Mouse (Mus musculus) induced T-regulatory cell, adult 2 months (primary cell): ENCODE measurements at regions not wholly inside any gene's neighbourhood (a gene's known extent, or its start where the extent isn't known, plus 50 kb on each side); places are given as distances from the start of the nearest gene placed in this dataset.

Source experiments
- DNase-seq: peaks from one replicate; pipeline ENCODE4 v3.0.0-alpha.2; 2012; ENCODE audit warnings: low read depth

DNA sequence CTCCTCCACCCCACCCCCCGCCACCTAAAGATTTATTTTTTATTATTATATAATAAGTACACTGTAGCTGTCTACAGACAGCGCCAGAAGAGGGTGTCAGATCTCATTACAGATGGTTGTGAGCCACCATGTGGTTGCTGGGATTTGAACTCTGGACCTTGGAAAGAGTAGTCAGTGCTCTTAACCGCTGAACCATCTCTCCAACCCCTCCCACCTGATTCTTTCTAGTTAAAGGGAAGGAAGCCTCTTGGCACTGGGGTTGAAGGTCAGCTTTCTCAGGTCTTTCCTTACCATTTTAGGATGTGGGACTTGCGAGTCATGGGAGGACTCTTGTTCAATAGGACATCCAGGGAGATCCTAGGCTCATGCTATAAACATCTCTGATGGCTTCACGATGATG, 54.7 kb downstream of the Hes1 start:
- no peak for DNase-seq

DNA sequence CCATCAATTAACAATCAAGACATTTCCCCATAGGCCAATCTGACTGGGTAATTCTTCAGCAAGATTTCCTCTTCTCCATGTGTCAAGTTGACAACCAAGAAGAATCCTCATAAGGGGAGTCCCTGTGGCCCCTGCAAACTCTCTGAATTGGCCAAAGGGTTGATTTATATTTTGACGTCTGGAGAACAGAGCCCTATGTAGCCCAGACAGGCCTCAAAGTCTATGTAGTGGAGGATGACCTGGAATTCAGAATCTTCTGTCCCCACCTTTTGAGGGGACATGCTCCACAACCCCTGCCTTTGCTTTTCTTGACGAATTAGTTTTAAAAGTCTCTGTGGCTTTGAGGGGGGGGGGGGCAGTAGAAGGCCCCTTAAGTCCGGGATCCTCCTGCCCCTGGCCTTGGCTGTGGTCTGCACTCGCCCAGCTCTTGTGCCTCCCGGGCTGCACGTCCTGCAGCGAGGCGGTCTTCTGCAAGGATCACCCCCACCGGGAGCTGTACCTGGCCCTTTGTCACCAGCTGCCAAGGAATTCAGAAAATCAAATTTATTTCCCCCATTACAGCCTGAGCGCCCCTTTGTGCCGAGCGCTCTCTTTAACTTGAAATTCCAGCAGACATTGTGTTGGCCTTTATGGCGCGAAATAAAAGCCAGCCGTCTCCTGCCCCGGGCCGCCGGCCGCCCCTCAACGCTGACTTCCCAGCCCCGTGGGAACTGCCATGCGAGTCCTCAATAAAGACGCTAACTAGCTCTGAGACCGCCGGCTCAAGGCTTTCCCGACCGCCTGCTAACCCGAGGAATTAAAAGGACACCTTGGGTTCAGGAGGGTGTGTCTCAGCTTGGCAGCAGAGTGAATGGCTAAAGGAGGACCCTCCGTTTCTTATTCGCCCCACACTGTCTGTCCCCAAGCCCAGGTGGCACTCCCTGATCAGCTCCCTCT, 56.4 kb downstream of the Hes1 start:
- no peak for DNase-seq

DNA sequence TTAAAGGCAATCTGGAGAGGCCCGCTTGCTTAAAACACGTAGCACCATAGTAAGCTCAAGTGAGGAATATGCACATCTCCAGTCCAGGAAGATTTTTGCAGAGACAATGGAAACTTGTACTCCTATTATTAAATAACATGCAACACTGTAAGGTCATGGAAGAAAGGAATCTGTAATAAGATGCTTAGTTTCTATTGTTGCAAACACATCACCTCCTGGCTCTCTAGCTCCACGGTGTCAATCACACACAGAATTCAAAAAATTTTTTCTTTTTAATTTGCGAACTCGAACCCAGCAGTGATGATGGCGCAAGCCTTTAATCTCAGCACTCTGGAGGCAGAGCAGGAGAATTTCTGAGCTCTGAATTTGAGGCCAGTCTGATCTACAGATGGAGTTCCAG, 57.4 kb downstream of the Hes1 start:
- no peak for DNase-seq

DNA sequence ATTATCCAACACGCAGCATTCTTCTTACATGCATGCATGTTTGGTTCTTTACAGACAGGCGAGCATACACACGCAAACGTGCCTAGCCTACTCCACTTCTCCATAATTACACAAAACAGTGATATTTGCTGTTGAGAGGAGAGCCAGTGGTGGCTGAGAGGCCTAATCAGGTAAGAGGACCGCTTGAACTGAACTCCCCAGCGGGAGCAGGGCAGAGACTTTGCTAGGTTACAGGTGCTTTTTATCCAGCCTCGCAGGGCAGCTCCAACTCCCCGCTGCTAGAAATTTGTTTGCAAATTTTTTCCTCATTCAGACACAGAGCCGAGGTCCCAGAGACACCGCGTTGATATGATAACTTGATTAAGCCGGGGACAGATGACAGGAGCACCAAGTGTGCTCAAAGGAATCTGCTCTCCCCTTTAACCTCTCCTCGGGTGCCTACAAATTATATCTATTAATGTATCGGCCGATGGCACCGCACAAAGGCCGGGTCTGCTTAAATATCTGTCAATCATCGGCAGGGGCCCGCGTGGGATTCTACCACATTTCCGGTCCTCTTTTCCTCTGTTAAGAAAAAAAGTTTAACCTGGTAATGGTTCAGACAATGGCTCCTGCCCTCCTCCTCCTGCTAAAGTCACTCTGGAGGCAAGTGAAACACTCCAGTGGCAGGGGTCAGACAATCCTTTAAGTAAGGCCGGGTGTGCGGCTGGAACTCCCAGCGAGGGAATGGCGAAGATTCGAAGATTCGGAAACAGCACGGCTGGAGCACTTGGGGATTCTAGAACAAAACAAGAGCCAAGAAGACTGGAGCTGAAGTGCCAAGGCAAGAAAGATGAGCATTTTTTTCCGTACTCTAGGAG, 58.3 kb downstream of the Hes1 start:
- DNase-seq, result no peak

DNA sequence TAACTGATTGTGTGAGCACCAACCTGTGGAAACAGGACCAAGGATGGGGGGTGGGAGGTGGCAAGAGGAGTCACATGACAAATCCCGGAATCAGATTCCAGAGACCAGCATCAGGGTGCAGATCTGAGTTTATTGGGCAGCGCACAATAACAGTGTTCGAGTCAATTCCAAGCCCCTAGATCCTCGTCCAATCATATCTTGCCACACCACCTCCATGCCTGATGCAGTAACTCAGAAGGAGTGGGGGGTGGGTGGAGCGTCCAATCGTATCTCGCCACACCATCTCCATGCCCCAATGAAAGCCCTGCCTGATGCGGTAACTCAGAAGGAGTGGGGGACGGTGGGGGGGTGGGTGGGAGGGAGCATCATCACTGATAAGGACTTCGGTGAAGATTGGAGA, 62.8 kb downstream of the Hes1 start:
- DNase-seq, result no peak

DNA sequence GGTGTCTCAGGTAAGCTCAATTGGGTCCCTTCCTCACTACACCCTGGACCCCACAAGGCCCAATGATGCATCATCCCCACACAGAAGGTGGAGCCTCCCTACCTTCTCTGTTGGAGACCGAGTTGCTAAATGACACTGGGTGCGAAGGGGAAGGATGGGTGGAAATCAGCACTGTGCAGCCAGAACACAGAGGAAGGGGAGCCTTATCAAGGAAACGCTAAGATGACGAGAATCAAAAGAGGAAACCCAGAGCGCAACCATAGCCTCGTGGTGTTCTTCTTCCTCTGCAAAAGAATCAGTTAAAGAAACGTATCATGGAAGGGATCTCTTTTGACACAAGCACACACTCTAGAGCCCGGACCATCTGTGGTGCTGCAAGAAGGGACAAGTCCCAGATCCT, 64.6 kb downstream of the Hes1 start:
- no peak for DNase-seq

DNA sequence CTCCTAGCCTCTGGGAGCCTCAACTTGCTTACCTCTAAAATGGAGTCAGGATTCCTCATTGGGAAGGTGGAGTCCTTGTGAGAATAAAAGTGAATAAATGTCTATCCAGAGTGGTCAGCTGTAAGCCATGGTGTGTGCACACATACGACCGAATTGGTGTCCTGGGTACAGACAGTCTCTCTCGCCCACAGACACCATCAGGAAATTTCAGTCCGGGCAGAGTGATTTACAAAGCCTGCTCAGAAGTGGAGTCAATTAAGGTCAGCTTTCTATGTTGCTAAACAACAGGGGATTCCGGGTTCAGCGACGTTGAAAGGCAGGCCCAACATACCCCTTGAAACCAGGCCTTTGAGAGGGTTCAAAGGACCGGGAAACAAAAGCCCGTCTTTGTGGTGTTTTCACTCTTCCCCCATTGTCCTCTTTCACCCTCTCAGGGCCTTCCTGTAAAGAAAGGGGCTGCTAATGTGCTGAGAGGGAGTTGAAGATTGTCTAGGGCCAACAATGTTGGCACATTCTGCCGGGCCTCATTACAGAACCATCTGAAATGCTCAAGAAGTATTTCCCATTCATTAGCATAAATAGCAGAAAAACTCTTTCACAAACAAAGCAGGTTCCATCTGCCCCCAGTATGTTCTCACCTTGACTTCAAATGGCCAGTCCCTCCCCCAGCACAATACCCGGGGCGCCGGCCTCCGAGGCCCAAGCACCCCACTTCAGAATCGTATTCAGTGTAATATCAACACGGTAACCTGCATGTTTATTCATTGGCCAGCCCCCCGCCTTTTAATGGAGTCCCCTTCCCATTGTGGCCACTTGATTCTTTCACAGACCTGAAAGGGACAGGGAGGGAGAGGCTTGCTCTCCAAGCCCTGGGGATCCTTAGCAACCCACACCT, 65.3 kb downstream of the Hes1 start:
- DNase-seq, result no peak

DNA sequence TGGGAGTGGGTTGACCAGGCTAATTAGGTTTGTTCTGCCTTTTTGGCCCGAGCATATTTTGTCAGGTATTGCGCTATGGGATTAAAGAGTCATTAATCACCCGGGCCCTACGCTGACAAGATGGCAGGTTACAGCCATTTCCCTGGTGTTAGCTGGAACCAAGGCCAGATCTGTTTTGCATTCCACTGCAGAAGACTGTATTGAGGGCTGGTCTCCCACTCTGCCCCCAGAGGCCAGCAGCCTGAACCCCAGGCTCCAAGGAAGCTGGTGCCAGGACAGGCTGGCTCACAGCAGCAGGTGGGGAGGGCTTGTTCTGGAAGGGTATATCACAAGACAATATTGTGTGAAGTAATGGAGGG, 65.9 kb downstream of the Hes1 start:
- DNase-seq, result no peak

DNA sequence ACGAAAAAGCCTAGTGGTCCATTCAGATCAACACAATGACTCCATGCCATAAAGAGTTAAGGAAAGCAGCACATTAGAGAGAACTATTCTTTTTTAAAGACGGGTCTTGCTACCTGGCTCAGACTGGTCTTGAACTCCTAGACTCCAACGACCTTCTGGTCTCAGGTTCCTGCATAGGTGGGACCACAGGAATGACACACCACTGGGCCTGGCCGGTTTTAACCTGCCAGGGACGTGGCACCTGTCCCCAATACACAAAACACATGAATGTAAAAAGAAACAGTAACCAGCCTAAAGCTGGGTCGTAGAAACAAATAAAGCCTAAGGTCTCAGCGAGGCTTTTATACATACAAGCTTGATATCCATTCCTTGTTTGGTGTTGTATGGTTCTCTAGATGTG, 67.9 kb downstream of the Hes1 start:
- no peak for DNase-seq

DNA sequence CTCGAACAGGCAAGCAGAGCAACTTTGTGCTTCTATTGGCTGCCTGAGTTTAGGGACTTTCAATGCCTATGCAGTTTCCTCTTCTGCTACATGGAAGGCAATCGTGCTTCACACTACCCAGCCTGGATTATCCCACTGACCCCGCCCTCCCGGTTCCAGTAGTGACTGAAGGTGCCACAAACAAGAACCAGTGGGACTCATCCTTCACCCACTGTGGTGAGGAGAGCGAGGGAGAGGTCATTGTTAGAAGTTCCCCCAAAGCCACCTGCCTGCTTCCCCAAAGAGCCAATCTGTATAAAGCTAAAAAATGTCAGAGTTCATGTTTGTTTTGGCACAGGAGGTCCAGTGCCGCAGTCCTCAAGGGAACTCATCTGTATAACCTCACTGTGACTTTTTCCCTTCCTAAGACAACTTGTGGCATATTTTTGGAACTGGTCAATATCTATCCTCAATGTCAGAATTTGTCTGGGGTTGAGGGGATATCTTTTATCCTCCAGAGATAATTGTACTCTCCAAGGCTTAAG, 70.5 kb downstream of the Hes1 start:
- no peak for DNase-seq

DNA sequence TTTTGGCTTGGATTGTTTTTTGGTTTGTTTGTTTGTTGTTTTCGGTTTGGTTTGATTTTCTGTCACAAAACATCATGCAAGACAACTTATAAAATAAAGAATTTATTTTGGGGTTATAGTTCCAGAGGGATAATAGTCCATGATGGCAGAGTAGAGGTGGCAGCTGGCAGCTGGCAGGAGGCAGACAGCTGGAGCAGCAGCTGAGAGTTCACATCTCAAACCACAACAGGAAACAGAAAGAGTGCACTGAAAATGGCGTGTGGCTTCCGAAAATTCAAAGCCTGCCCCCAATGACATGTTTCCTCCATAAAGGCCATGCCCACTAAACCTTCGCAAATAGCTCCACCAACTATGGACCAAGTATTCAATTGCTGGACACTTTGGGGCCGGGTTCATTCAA, 72.7 kb downstream of the Hes1 start:
- no peak for DNase-seq

DNA sequence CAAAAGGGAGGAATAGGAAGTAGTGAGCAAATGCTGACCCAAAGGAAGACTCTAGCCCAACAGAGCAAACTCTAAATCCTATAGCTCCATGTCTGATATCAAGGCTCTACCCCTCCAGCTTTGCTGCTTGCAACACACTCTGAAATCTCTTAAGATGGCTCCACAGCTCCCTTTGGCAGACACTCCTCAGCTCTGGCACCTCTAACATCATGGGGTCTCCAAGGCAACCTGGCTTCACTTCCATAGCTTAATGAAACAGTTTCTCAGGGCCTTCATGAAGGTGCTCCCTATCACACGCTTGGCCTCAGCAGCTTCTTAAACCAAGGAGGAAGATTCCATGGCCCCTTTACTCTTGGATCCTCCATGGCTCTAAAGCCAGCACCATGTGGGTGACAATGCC, 73.6 kb downstream of the Hes1 start:
- DNase-seq, result no peak

DNA sequence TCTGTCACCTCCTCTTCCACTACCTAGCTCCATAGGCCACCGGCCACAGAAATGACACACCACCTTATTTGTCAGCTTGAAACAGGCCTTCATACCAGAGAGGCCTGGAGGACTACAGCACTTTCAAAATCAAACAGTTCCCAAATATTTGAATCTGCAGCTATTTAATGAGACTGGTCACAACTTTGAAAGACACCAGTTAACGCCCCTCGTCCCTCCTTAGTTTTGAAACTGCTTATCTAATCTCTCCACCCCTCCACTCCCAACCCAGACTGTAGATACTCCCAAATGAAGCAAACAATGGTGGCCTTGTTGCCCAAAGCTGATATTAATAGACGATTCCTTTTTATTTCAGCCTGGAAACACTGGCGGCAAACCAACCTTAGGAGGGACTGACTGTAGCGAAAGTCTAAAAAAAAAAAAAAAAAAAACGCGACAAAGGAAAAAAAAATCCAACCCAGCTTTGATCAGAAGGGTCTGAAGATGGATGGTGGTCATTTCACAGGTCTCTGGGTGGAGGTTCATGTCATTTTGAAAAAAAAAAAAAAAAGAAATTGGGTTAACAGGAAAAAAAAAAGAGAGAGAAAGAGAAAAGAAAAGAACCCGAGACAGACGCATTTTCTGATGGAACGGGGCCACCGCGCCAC, 80.8 kb downstream of the Hes1 start:
- no peak for DNase-seq

DNA sequence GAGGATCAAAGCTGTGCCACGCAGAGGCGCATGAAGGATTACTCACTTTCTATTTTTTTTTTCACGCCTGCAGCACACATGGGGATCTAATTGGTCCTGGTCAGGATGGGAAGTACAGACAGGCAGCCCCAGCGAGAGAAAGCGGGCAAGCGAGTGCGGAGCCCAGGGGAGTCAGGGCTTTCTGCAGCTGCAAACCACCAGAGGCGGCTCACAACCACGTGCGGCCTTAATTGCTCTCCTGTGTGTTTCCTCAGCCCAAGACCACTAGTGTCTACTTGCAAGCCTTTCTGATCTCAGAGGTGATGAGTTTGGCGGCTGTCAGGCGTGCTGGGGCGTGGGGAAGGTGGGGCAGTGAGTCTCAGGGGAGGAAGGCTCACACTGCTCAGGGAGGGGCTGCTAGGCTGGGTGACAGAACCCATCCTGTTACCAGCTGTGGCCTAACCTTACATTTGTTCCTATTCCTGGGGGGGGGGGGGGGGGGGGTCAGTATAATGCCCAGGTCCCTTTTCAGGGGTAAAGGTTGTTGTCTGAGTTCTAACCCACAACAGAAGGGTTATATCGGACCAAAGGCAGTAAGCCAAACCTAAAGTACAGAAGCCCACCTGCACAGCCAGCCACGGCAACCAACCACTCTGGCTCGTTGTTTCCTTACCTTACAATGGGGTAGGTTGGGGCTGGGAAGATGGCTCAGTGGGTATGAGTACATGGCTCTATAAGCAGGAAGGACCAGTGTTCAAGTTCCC, 81.5 kb downstream of the Hes1 start:
- no peak for DNase-seq

DNA sequence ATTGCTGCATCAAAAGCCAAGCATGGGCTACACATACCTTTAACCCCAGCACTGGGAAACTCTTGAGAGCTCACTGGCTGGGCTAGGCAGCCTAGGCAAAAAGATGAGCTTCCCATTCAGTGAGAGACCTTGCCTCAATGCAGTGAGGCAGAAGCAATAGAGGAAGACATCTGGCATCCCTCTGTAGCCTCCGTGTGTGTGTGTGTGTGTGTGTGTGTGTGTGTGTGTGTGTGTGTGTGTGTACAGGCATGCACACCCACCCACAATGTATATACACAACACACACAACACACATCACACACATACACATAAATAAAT, 82.0 kb downstream of the Hes1 start:
- no peak for DNase-seq

DNA sequence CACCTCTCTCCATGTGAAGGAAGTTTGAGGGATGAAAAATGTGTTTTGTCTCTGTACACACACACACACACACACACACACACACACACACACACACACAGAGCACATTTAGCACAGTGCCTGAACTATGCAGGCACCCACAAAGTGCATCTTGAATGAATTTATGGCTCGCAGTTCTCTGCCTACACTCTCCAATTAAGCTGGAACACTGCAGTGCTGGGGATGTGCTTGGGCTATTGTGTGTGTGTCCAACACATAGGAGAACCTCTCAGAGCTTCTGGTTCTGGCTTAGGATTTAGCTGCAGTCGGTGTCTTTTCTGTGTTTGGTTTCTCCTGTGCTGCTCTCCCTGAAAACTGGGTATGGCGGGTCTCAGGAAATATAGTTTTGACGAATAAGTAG, 83.1 kb downstream of the Hes1 start:
- DNase-seq, result no peak

DNA sequence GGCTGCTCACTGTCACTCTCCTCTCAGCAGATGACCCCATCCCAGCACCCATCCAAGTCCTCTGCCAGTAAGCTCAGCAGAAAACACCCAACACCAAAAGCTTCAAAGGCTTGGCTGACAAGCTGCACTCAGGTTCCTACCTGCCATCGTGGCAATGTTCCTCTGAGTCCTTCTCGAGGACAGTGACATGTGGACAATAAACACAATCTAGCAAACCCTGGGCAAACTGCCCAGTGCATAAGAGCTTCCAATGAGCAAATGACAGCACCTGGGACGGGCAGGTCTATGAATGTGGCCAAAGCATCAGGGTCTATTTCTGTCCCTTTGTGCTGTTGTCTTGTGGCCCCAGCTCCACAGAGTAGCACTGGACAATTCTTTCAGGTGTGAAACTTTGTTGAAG, 86.9 kb downstream of the Hes1 start:
- no peak for DNase-seq

DNA sequence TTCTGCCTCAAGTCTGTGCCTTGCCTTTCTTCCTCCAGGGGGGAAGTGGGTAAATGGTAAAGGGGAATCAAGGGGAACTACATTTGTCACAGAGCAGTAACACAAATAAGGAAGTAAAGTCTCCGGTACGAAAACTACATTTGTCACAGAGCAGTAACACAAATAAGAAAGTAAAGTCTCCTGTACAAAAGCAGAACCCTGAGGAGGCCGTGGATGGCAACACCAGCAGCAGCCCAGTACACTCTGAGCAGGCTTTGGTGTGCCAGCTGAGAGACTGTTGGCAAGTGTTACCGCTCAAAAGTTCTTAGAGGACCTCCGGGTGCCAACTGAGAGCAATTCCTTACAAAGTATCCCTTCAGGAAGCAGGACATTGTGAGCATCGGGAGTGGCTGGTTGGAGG, 90.9 kb downstream of the Hes1 start:
- DNase-seq, result no peak

DNA sequence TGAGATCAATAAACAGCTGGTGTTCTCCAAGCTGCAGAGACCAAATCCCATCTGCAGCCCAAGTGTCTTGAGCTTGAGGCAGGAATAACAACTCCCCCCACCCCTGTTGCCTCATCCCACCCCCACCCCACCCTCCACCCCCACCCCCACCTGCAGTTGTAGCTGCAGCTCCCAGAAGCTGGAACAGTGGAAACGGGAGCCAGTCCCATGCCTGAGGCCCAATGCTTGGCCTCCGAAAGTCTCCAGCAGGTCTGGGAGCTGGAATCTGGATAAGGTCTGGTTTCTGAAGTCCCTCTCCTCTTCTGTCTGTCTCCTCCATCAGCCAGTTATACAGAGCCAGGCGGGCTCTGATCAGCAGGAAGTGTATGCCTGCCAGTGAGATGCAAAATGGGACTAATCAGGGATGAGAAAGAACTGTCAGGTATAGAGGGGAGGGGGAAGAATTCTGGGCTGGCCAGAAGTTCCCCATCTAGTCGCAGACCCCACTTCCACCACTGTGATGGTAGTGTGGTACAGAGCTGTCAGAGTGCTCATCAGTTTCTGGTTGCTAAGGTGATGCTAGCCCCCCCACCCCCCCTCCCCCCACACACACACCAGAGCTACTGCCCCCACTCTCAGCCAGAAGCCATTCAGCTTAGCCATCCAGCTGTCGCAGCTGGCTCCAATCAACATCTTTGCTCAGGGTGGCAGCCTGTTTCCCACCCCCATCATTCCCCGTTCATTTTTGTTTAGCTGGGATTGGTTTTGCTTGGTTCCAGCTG, 91.5 kb downstream of the Hes1 start:
- DNase-seq, result no peak

DNA sequence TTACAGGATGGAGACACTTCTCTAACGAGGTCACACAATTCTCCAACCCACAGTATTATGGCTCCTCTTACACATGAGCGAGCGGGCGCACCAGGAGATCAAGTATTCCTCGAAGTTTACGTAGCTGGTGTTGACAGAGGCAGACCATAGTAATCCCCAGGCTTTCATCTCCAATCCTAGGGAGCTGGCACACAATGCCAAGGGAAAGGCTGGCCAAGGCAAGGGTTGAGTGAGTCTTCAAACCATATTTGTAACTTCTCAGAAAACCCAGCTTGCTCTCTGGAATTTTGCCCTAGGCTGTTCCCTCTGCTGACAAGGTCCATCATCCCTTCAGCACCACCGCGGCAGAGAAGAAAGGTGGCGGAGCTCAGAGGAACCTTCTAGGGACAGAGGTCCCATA, 94.0 kb downstream of the Hes1 start:
- no peak for DNase-seq
